Mouse (Mus musculus): ENCODE results near the gene Ppp1r3d.

Ppp1r3d gene

DNA sequence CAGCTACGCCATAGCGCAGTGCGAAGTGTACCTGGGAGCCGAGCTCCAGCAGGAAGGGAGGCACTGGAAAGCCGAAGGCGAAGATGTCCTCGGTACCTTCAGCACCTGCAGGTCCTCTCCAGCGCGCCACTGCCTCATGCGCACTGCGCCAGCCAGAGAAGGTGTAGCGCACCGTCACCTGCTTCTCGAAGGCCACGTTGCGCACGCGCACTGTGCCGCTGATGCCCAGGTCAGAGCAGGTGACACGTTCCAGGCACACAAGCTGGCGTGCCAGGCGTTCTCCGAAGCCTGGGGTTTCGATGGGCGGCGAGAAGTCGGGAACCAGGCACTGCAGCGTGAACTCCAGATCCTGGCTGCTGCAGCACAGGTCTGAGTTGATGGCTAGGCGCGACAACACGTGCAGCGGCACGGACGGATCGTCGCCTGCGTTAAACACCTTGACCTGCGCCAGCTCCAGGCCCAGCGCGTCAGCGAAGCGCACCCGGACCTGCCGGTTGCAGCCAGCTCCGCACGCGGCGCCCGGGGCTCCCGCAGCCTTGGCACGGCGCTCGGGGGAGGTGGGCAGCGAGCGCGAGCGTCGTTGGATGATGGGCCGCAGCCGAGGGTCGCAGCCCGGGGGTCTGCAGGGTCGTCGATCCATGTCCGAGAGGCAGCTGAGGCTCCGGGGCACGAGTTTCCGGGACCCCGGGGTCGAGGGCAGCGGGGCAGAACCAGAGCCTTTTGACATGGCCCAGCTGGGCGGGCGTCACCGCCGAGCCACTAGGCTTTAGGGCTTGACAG, 601 bp downstream of the Ppp1r3d start:
- DNase-seq (ENCODE audit: low spot score in 2 of 2), result peak in 1 of 2 experiments; percentile 0

- DNase-seq (ENCODE audit: low spot score in 2 of 2), result no peak
Observed at GRCm38 (mm10) chr2:178413081-178413480, 1.2 kb downstream of the Ppp1r3d start.

DNA sequence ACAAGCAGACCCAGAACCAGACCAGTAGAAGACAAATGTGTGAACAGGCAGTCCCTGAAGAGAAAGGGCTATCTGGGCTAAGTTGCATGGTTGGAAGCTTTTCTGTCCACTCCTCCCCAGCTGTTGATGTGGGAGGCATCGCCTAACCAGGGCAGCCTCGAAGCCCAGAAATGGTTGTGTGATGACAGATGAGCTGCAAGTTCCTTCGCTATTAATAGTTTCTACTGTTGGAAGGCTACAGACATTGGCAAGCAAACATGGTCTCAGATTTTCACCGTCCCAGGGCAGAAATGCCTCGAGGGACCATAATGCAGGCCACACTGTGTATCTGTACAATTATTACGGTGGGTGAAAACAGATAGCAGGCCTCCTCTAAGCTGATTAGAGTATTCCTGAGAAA, 1.7 kb downstream of the Ppp1r3d start:
- DNase-seq (ENCODE audit: low spot score in 2 of 2), result no peak

DNA sequence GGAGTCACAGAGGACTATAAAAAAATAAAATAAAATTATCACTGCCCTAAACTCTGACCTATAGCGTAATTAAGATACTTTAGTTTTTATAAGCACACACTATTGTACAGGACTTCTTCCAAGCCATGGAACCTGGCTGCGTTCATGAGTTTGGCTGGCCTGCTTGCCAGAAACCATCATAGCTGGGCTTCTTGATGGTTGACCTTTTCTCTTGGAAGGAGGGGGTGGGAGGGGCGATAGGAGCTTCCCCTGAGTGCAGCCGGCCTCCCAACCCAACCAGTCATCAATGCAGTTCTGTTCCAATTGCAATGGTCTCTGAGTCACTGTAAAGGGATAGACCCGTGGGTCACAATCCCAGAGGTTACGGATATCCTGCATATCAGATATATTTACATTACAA, 4.0 kb downstream of the Ppp1r3d start:
- DNase-seq (ENCODE audit: low spot score in 2 of 2), result no peak

DNA sequence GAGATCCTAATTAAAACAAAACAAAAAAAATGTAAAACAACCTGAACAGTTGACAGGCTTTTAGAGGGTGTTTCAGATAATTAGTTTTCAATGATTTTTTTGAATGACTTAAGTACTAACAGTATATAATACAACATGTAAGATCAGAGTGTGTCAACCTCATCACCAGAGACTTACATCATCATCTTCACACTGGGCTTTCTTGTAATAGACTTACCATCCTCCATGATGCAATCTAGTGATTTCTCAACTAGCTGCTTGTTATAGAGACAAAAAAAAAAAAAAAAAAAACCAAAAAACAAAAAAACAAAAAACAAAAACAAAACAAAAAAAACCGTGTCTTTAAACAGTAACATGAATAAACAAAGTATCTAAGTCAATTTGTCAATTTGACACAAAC, 5.2 kb downstream of the Ppp1r3d start:
- DNase-seq (ENCODE audit: low spot score in 2 of 2), result no peak

GRCm38 (mm10) chr2:178407053-178407815, 7.0 kb downstream of the Ppp1r3d start, which contains the start of gene Sycp2:
Gene Sycp2, minus strand, starts transcription at chr2:178407685.
- DNase-seq (ENCODE audit: low spot score in 2 of 2), result no peak
